Mouse (Mus musculus) kidney, adult 2 months (tissue): Measurements from ENCODE around the gene Mroh3. TPM values are rescaled to one million over a fixed set of nuclear protein-coding genes. Genes with fewer than 3 reads are reported as not detected.

Experiments used
- DNase-seq: peaks from one replicate; pipeline ENCODE4 v3.0.0; 2021
- H3K27ac ChIP-seq: fragments of 200-500 bp; 2 replicates; pipeline ENCODE4 v1.5.1; 2012; ENCODE audit warnings: low read depth, low read length, control low read depth, inconsistent platforms; ENCODE audit not compliant: insufficient read depth
- H3K27me3 ChIP-seq: fragments of 200-500 bp; replicated peaks from 2 replicates; pipeline ENCODE4 v1.6.1; 2012; ENCODE audit warnings: mild to moderate bottlenecking, moderate library complexity, low read length, inconsistent platforms; ENCODE audit not compliant: control insufficient read depth, insufficient read depth
- H3K36me3 ChIP-seq: fragments of 200-500 bp; 2 replicates; pipeline ENCODE4 v1.6.1; 2012; ENCODE audit warnings: mild to moderate bottlenecking, moderate library complexity, low read length, inconsistent platforms; ENCODE audit not compliant: control insufficient read depth, insufficient read depth
- H3K4me1 ChIP-seq: fragments of 200-500 bp; 2 replicates; pipeline ENCODE4 v1.6.1; 2011; ENCODE audit warnings: low read length; ENCODE audit not compliant: control insufficient read depth, insufficient read depth
- H3K4me3 ChIP-seq: fragments of 200-500 bp; 2 replicates; pipeline ENCODE4 v1.5.1; 2011; ENCODE audit warnings: mild to moderate bottlenecking, low read depth, low read length, control low read depth; ENCODE audit not compliant: insufficient read depth
- CTCF ChIP-seq: fragments of 200-500 bp; conservative IDR thresholded peaks from 2 replicates; pipeline ENCODE4 v1.5.1; 2011; ENCODE audit warnings: low read depth, mild to moderate bottlenecking, control low read depth, low read length, moderate library complexity, mixed read lengths; ENCODE audit not compliant: insufficient read depth, insufficient read length
- POLR2A ChIP-seq: fragments of 200-500 bp; IDR thresholded peaks from one replicate; pipeline ENCODE4 v1.6.1; 2011; ENCODE audit warnings: low read depth, low read length, control low read depth
- WGBS: fragments of 180-500 bp; shearing (Covaris S2); methylation state at CpG from one replicate; pipeline ENCODE4 v1.1.7; 2018; 5-methylcytosine and 5-hydroxymethylcytosine counted together
- polyA plus RNA-seq: library from polyadenylated mRNA; depleted of rRNA; stranded (reverse); fragments of >200 nt; gene quantifications from 2 replicates; pipeline ENCODE4 v1.2.3, GENCODE M21; 2012

Gene Mroh3
- polyA plus RNA-seq, 1 experiment: 0.44 TPM

- Histone ChIP-seq H3K4me1 (no peaks in the 10 kb centered on the region), H3K27ac (no peak overlapping the region), H3K27me3 (no peaks in the 10 kb centered on the region), H3K36me3 (no peaks in the 10 kb centered on the region), H3K4me3 (no peak overlapping the region)
- no peak for DNase-seq
- 85% methylated on average over 10 of the region's 10 CpGs for WGBS
- TF ChIP-seq CTCF (no peak), POLR2A (no peak)
Observed at GRCm38 (mm10) chr1:136254503-136255065, 42.0 kb upstream of the Mroh3 start.

GRCm38 (mm10) chr1:136253472-136253871 lies 40.8 kb upstream of the Mroh3 start:
- Histone ChIP-seq H3K4me1 (no peaks in the 10 kb centered on the region), H3K4me3 (no peak overlapping the region), H3K27me3 (no peaks in the 10 kb centered on the region), H3K36me3 (no peaks in the 10 kb centered on the region), H3K27ac (no peak overlapping the region)
- 34% methylated on average over 2 of the region's 2 CpGs for WGBS
- TF ChIP-seq CTCF (no peak), POLR2A (no peak)
- no peak for DNase-seq

- no peak for TF ChIP-seq CTCF
- TF ChIP-seq POLR2A: no peak
- 41% methylated on average over 5 of the region's 5 CpGs for WGBS
- no peaks in the 10 kb centered on the region for H3K27me3 ChIP-seq
- no peak overlapping the region for H3K27ac ChIP-seq
- no peak for DNase-seq
- H3K4me1 ChIP-seq: no peaks in the 10 kb centered on the region
- H3K4me3 ChIP-seq: no peak overlapping the region
- no peaks in the 10 kb centered on the region for H3K36me3 ChIP-seq
Observed at GRCm38 (mm10) chr1:136249662-136250061, 37.0 kb upstream of the Mroh3 start.

- Histone ChIP-seq H3K4me3 (no peak overlapping the region), H3K27ac (no peak overlapping the region), H3K27me3 (no peaks in the 10 kb centered on the region), H3K36me3 (no peaks in the 10 kb centered on the region), H3K4me1 (no peaks in the 10 kb centered on the region)
- WGBS: 90% methylated on average over 5 of the region's 5 CpGs
- DNase-seq: no peak
- TF ChIP-seq POLR2A (no peak), CTCF (no peak)
Observed at GRCm38 (mm10) chr1:136247393-136247792, 34.8 kb upstream of the Mroh3 start.

- DNase-seq: no peak
- Histone ChIP-seq H3K27ac (no peak overlapping the region), H3K36me3 (no peaks in the 10 kb centered on the region), H3K4me3 (no peak overlapping the region), H3K27me3 (no peaks in the 10 kb centered on the region), H3K4me1 (no peaks in the 10 kb centered on the region)
- WGBS: 91% methylated on average over 5 of the region's 5 CpGs
- TF ChIP-seq CTCF: no peak
- no peak for TF ChIP-seq POLR2A
Observed at GRCm38 (mm10) chr1:136244469-136244868, 31.8 kb upstream of the Mroh3 start.

GRCm38 (mm10) chr1:136241801-136242200 lies 29.2 kb upstream of the Mroh3 start:
- no peaks in the 10 kb centered on the region for H3K4me1 ChIP-seq
- H3K27ac ChIP-seq: no peak overlapping the region
- no peaks in the 10 kb centered on the region for H3K36me3 ChIP-seq
- no peaks in the 10 kb centered on the region for H3K27me3 ChIP-seq
- TF ChIP-seq CTCF (no peak), POLR2A (no peak)
- no peak for DNase-seq
- 89% methylated on average over 7 of the region's 7 CpGs for WGBS
- H3K4me3 ChIP-seq: no peak overlapping the region

- Histone ChIP-seq H3K4me3 (no peak overlapping the region), H3K4me1 (peaks cover 5% of the 10 kb centered on the region; the same call in 1 of the 2 replicates), H3K27me3 (no peaks in the 10 kb centered on the region), H3K36me3 (no peaks in the 10 kb centered on the region), H3K27ac (no peak overlapping the region)
- DNase-seq: no peak
- 86% methylated on average over 4 of the region's 4 CpGs for WGBS
- TF ChIP-seq POLR2A: no peak
- TF ChIP-seq CTCF: no peak
Observed at GRCm38 (mm10) chr1:136238495-136238894, 25.9 kb upstream of the Mroh3 start.
